Mouse (Mus musculus): ENCODE data around the gene Gm42421. TPM values are rescaled to one million over a fixed set of nuclear protein-coding genes. Genes with fewer than 3 reads are reported as not detected.

Gene Gm42421
- polyA plus RNA-seq, 1 experiment from 2014 or later = 0.79 TPM

- Histone ChIP-seq H3K27me3 (ENCODE audit: control insufficient read depth, insufficient read depth, low read length) (no peaks in the 10 kb centered on the region), H3K4me3 (ENCODE audit: low read depth, low read length) (no peak overlapping the region), H3K9ac (ENCODE audit: low read depth, low read length) (no peak overlapping the region), H3K4me2 (replicated peaks; ENCODE audit: low read depth, low read length) (no peak overlapping the region), H3K9me3 (ENCODE audit: control insufficient read depth, low read length) (no peaks in the 10 kb centered on the region), H3K36me3 (ENCODE audit: control insufficient read depth, insufficient read depth, low read length) (peaks cover 4% of the 10 kb centered on the region; the same call in 1 of the 2 replicates), H3K27ac (ENCODE audit: low read depth, low read length) (no peak overlapping the region), H3K4me1 (replicated peaks; ENCODE audit: control insufficient read depth, insufficient read depth, low read length) (no peaks in the 10 kb centered on the region)
- ATAC-seq (ENCODE audit: low FRiP score) (no peak), DNase-seq (ENCODE audit: low spot score) (no peak)
- WGBS = 89% methylated on average over 6 of the region's 6 CpGs
Measured at GRCm38 (mm10) chr5:143931863-143932580, 4.0 kb downstream of the Gm42421 start.

- 14% methylated on average over 8 of the region's 8 CpGs for WGBS
- H3K27me3 ChIP-seq (ENCODE audit: control insufficient read depth, insufficient read depth, low read length) = no peaks in the 10 kb centered on the region
- no peaks in the 10 kb centered on the region for H3K9me3 ChIP-seq (ENCODE audit: control insufficient read depth, low read length)
- peaks cover 4% of the 10 kb centered on the region; the same call in 1 of the 2 replicates for H3K36me3 ChIP-seq (ENCODE audit: control insufficient read depth, insufficient read depth, low read length)
- no peaks in the 10 kb centered on the region for H3K4me1 ChIP-seq (replicated peaks; ENCODE audit: control insufficient read depth, insufficient read depth, low read length)
- ATAC-seq (ENCODE audit: low FRiP score) = no peak
- H3K9ac ChIP-seq (ENCODE audit: low read depth, low read length) = no peak within 1 kb of the TSS
- no peak within 1 kb of the TSS; the same call in 1 of the 2 replicates for H3K4me2 ChIP-seq (replicated peaks; ENCODE audit: low read depth, low read length)
- no peak within 1 kb of the TSS for H3K27ac ChIP-seq (ENCODE audit: low read depth, low read length)
- H3K4me3 ChIP-seq (ENCODE audit: low read depth, low read length) = no peak within 1 kb of the TSS
- DNase-seq (ENCODE audit: low spot score) = peak; percentile 52
Measured at GRCm38 (mm10) chr5:143932831-143933230, 4.9 kb downstream of the Gm42421 start, which contains the start of gene Rsph10b. Gene Rsph10b (plus strand): TSS chr5:143933035.

- no peaks in the 10 kb centered on the region for H3K4me1 ChIP-seq (replicated peaks; ENCODE audit: control insufficient read depth, insufficient read depth, low read length)
- DNase-seq (ENCODE audit: low spot score) (no peak), ATAC-seq (ENCODE audit: low FRiP score) (no peak)
- no peak overlapping the region for H3K27ac ChIP-seq (ENCODE audit: low read depth, low read length)
- no peak overlapping the region for H3K4me3 ChIP-seq (ENCODE audit: low read depth, low read length)
- no peak overlapping the region for H3K9ac ChIP-seq (ENCODE audit: low read depth, low read length)
- no peaks in the 10 kb centered on the region for H3K27me3 ChIP-seq (ENCODE audit: control insufficient read depth, insufficient read depth, low read length)
- H3K9me3 ChIP-seq (ENCODE audit: control insufficient read depth, low read length) = no peaks in the 10 kb centered on the region
- peaks cover 4% of the 10 kb centered on the region; the same call in 1 of the 2 replicates for H3K36me3 ChIP-seq (ENCODE audit: control insufficient read depth, insufficient read depth, low read length)
- no peak overlapping the region for H3K4me2 ChIP-seq (replicated peaks; ENCODE audit: low read depth, low read length)
- WGBS = 90% methylated on average over 11 of the region's 11 CpGs
Measured at GRCm38 (mm10) chr5:143933414-143933813, 5.4 kb downstream of the Gm42421 start.

DNA sequence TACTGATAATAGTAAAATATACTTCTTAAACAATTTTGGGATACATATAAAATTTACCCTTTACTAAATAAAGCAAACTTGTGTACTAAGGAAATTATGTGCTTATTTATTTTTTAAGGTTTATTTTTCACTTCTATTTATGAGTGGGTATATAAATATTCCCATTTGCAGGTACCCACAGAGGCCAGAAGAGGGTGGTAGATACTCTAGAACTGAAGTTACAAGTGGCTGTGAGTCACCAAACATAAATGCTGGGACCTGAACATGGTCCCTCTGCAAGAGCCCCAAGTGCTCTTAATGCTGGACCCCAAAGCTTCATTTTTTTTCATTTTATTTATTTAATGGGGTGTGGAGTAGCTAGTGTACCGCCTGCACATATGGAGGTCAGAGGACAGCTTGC is 5.9 kb downstream of the Gm42421 start:
- H3K27me3 ChIP-seq (ENCODE audit: control insufficient read depth, insufficient read depth, low read length) = no peaks in the 10 kb centered on the region
- H3K4me2 ChIP-seq (replicated peaks; ENCODE audit: low read depth, low read length) = no peak overlapping the region
- no peaks in the 10 kb centered on the region for H3K9me3 ChIP-seq (ENCODE audit: control insufficient read depth, low read length)
- H3K9ac ChIP-seq (ENCODE audit: low read depth, low read length) = no peak overlapping the region
- H3K4me1 ChIP-seq (replicated peaks; ENCODE audit: control insufficient read depth, insufficient read depth, low read length) = no peaks in the 10 kb centered on the region
- ATAC-seq (ENCODE audit: low FRiP score) (no peak), DNase-seq (ENCODE audit: low spot score) (no peak)
- H3K36me3 ChIP-seq (ENCODE audit: control insufficient read depth, insufficient read depth, low read length) = peaks cover 4% of the 10 kb centered on the region; the same call in 1 of the 2 replicates
- H3K4me3 ChIP-seq (ENCODE audit: low read depth, low read length) = no peak overlapping the region
- WGBS = 93% methylated on average over 1 of the region's 1 CpGs
- no peak overlapping the region for H3K27ac ChIP-seq (ENCODE audit: low read depth, low read length)

- H3K36me3 ChIP-seq (ENCODE audit: control insufficient read depth, insufficient read depth, low read length) = no peaks in the 10 kb centered on the region
- no peak overlapping the region for H3K4me3 ChIP-seq (ENCODE audit: low read depth, low read length)
- H3K4me2 ChIP-seq (replicated peaks; ENCODE audit: low read depth, low read length) = no peak overlapping the region
- no peak overlapping the region for H3K27ac ChIP-seq (ENCODE audit: low read depth, low read length)
- no peaks in the 10 kb centered on the region for H3K4me1 ChIP-seq (replicated peaks; ENCODE audit: control insufficient read depth, insufficient read depth, low read length)
- 86% methylated on average over 9 of the region's 9 CpGs for WGBS
- no peak for ATAC-seq (ENCODE audit: low FRiP score)
- H3K9ac ChIP-seq (ENCODE audit: low read depth, low read length) = no peak overlapping the region
- no peak for DNase-seq (ENCODE audit: low spot score)
- no peaks in the 10 kb centered on the region for H3K27me3 ChIP-seq (ENCODE audit: control insufficient read depth, insufficient read depth, low read length)
- H3K9me3 ChIP-seq (ENCODE audit: control insufficient read depth, low read length) = no peaks in the 10 kb centered on the region
Measured at GRCm38 (mm10) chr5:143936156-143936555, 8.2 kb downstream of the Gm42421 start.

DNA sequence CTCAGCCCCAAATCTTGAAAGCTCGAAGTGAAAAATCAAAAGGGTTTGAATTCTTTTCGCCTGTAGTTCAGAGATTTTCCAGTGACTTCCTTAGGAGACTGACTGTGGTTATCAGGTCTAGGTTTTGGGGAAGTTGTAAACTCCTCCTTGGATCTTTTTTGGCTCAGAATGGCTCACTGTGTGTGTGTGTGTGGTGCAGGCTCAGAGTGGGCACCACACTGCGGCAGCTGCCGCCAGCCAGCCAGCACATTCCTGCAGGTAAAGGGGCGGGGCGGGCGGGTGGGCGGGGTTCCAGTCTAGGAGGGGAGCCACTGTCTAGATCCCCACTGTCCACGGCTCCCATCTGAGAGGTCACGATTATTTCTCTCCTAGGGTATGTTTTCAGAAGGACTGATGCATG is 13.6 kb downstream of the Gm42421 start:
- Histone ChIP-seq H3K9ac (ENCODE audit: low read depth, low read length) (no peak overlapping the region), H3K9me3 (ENCODE audit: control insufficient read depth, low read length) (no peaks in the 10 kb centered on the region), H3K4me3 (ENCODE audit: low read depth, low read length) (no peak overlapping the region), H3K4me1 (replicated peaks; ENCODE audit: control insufficient read depth, insufficient read depth, low read length) (no peaks in the 10 kb centered on the region), H3K36me3 (ENCODE audit: control insufficient read depth, insufficient read depth, low read length) (no peaks in the 10 kb centered on the region), H3K27ac (ENCODE audit: low read depth, low read length) (no peak overlapping the region), H3K27me3 (ENCODE audit: control insufficient read depth, insufficient read depth, low read length) (no peaks in the 10 kb centered on the region), H3K4me2 (replicated peaks; ENCODE audit: low read depth, low read length) (no peak overlapping the region)
- no peak for DNase-seq (ENCODE audit: low spot score)
- 19% methylated on average over 10 of the region's 10 CpGs for WGBS
- no peak for ATAC-seq (ENCODE audit: low FRiP score)

- DNase-seq (ENCODE audit: low spot score) (no peak), ATAC-seq (ENCODE audit: low FRiP score) (no peak)
- H3K36me3 ChIP-seq (ENCODE audit: control insufficient read depth, insufficient read depth, low read length) = no peaks in the 10 kb centered on the region
- H3K4me1 ChIP-seq (replicated peaks; ENCODE audit: control insufficient read depth, insufficient read depth, low read length) = no peaks in the 10 kb centered on the region
- H3K9ac ChIP-seq (ENCODE audit: low read depth, low read length) = no peak overlapping the region
- WGBS = 87% methylated on average over 14 of the region's 14 CpGs
- H3K27ac ChIP-seq (ENCODE audit: low read depth, low read length) = no peak overlapping the region
- H3K4me3 ChIP-seq (ENCODE audit: low read depth, low read length) = no peak overlapping the region
- no peak overlapping the region for H3K4me2 ChIP-seq (replicated peaks; ENCODE audit: low read depth, low read length)
- no peaks in the 10 kb centered on the region for H3K27me3 ChIP-seq (ENCODE audit: control insufficient read depth, insufficient read depth, low read length)
- no peaks in the 10 kb centered on the region for H3K9me3 ChIP-seq (ENCODE audit: control insufficient read depth, low read length)
Measured at GRCm38 (mm10) chr5:143943231-143944125, 15.5 kb downstream of the Gm42421 start.

DNA sequence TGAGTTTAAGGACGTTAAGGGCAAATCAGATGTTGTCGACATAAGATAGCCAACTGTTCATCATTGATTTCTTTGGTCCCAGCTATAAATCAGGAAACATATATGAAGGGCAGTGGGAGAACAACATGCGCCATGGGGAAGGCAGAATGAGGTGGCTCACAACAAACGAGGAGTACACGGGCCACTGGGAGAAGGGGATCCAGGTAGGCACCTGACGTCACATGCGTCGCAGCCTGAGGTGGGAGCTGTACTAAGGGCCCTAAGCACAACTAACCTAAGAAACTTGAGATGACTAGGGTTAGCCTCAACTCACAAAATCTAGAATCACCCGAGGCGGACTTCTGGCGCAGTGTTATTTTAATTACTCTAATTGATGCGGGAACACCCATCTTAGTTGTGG is 20.4 kb downstream of the Gm42421 start:
- no peak overlapping the region for H3K4me2 ChIP-seq (replicated peaks; ENCODE audit: low read depth, low read length)
- 91% methylated on average over 12 of the region's 12 CpGs for WGBS
- no peak overlapping the region for H3K4me3 ChIP-seq (ENCODE audit: low read depth, low read length)
- H3K9ac ChIP-seq (ENCODE audit: low read depth, low read length) = no peak overlapping the region
- no peaks in the 10 kb centered on the region for H3K36me3 ChIP-seq (ENCODE audit: control insufficient read depth, insufficient read depth, low read length)
- DNase-seq (ENCODE audit: low spot score) (no peak), ATAC-seq (ENCODE audit: low FRiP score) (no peak)
- no peaks in the 10 kb centered on the region for H3K9me3 ChIP-seq (ENCODE audit: control insufficient read depth, low read length)
- H3K27me3 ChIP-seq (ENCODE audit: control insufficient read depth, insufficient read depth, low read length) = no peaks in the 10 kb centered on the region
- H3K27ac ChIP-seq (ENCODE audit: low read depth, low read length) = no peak overlapping the region
- no peaks in the 10 kb centered on the region for H3K4me1 ChIP-seq (replicated peaks; ENCODE audit: control insufficient read depth, insufficient read depth, low read length)
